Mouse (Mus musculus): ENCODE measurements around the gene Tnfsf9. TPM values are rescaled to one million over a fixed set of nuclear protein-coding genes. Genes with fewer than 3 reads are reported as not detected.

The Tnfsf9 gene
- polyA plus RNA-seq, 1 experiment from 2014 or later, result 11.3 TPM

- Histone ChIP-seq H3K9me3 (no peaks in the 10 kb centered on the region), H3K27me3 (peaks cover 4% of the 10 kb centered on the region; the same call in 1 of the 2 replicates), H3K27ac (no peak overlapping the region), H3K4me3 (replicated peaks) (no peak overlapping the region), H3K36me3 (no peaks in the 10 kb centered on the region), H3K9ac (replicated peaks) (no peak overlapping the region), H3K4me1 (replicated peaks) (no peaks in the 10 kb centered on the region), H3K4me2 (no peak overlapping the region)
- ATAC-seq (ENCODE audit: insufficient number of reproducible peaks, insufficient read depth, low FRiP score, low TSS enrichment, low read depth), result no peak
- WGBS, result 73% methylated on average over 3 of the region's 3 CpGs
Measured at GRCm38 (mm10) chr17:57135635-57136034, 30.5 kb downstream of the Tnfsf9 start.

- Histone ChIP-seq H3K9ac (replicated peaks) (no peak overlapping the region), H3K9me3 (no peaks in the 10 kb centered on the region), H3K4me3 (replicated peaks) (no peak overlapping the region), H3K4me2 (no peak overlapping the region), H3K27ac (no peak overlapping the region), H3K27me3 (peaks cover 15% of the 10 kb centered on the region; the same call in 1 of the 2 replicates), H3K4me1 (replicated peaks) (no peaks in the 10 kb centered on the region), H3K36me3 (no peaks in the 10 kb centered on the region)
- ATAC-seq (ENCODE audit: insufficient number of reproducible peaks, insufficient read depth, low FRiP score, low TSS enrichment, low read depth), result no peak
- 82% methylated on average over 4 of the region's 4 CpGs for WGBS
Measured at GRCm38 (mm10) chr17:57138676-57139075, 33.6 kb downstream of the Tnfsf9 start.

GRCm38 (mm10) chr17:57139708-57140107 lies 34.6 kb downstream of the Tnfsf9 start:
- Histone ChIP-seq H3K9ac (replicated peaks) (no peak overlapping the region), H3K27ac (no peak overlapping the region), H3K4me2 (no peak overlapping the region), H3K9me3 (no peaks in the 10 kb centered on the region), H3K4me1 (replicated peaks) (no peaks in the 10 kb centered on the region), H3K27me3 (peaks cover 13% of the 10 kb centered on the region; the same call in 1 of the 2 replicates), H3K36me3 (no peaks in the 10 kb centered on the region), H3K4me3 (replicated peaks) (no peak overlapping the region)
- ATAC-seq (ENCODE audit: insufficient number of reproducible peaks, insufficient read depth, low FRiP score, low TSS enrichment, low read depth), result no peak
- 81% methylated on average over 3 of the region's 3 CpGs for WGBS

GRCm38 (mm10) chr17:57143704-57144103 lies 38.6 kb downstream of the Tnfsf9 start:
- no peak overlapping the region for H3K9ac ChIP-seq (replicated peaks)
- 77% methylated on average over 3 of the region's 3 CpGs for WGBS
- H3K27me3 ChIP-seq, result peaks cover 44% of the 10 kb centered on the region
- no peaks in the 10 kb centered on the region for H3K36me3 ChIP-seq
- no peaks in the 10 kb centered on the region for H3K9me3 ChIP-seq
- no peak for ATAC-seq (ENCODE audit: insufficient number of reproducible peaks, insufficient read depth, low FRiP score, low TSS enrichment, low read depth)
- no peak overlapping the region for H3K4me3 ChIP-seq (replicated peaks)
- no peak overlapping the region for H3K4me2 ChIP-seq
- no peaks in the 10 kb centered on the region for H3K4me1 ChIP-seq (replicated peaks)
- H3K27ac ChIP-seq, result no peak overlapping the region

- peaks cover 58% of the 10 kb centered on the region for H3K27me3 ChIP-seq
- H3K4me1 ChIP-seq (replicated peaks), result peaks cover 5% of the 10 kb centered on the region; the same call in 1 of the 2 replicates
- H3K4me3 ChIP-seq (replicated peaks), result no peak overlapping the region
- no peaks in the 10 kb centered on the region for H3K9me3 ChIP-seq
- no peak overlapping the region for H3K9ac ChIP-seq (replicated peaks)
- ATAC-seq (ENCODE audit: insufficient number of reproducible peaks, insufficient read depth, low FRiP score, low TSS enrichment, low read depth), result no peak
- H3K36me3 ChIP-seq, result no peaks in the 10 kb centered on the region
- 62% methylated on average over 1 of the region's 1 CpGs for WGBS
- H3K27ac ChIP-seq, result no peak overlapping the region
- H3K4me2 ChIP-seq, result no peak overlapping the region
Measured at GRCm38 (mm10) chr17:57145115-57145514, 40.0 kb downstream of the Tnfsf9 start.

- Histone ChIP-seq H3K9me3 (no peaks in the 10 kb centered on the region), H3K36me3 (no peaks in the 10 kb centered on the region), H3K9ac (replicated peaks) (no peak overlapping the region), H3K4me3 (replicated peaks) (no peak overlapping the region), H3K27ac (no peak overlapping the region), H3K27me3 (peaks cover 62% of the 10 kb centered on the region), H3K4me1 (replicated peaks) (peaks cover 5% of the 10 kb centered on the region; the same call in 1 of the 2 replicates), H3K4me2 (no peak overlapping the region)
- ATAC-seq (ENCODE audit: insufficient number of reproducible peaks, insufficient read depth, low FRiP score, low TSS enrichment, low read depth), result no peak
- WGBS, result 63% methylated on average over 4 of the region's 4 CpGs
Measured at GRCm38 (mm10) chr17:57148343-57148742, 43.2 kb downstream of the Tnfsf9 start.

- 3% methylated on average over 39 of the region's 39 CpGs for WGBS
- Histone ChIP-seq H3K9me3 (no peaks in the 10 kb centered on the region), H3K4me2 (peak within 1 kb of the TSS; percentile 59), H3K4me1 (replicated peaks) (peaks cover 5% of the 10 kb centered on the region; the same call in 1 of the 2 replicates), H3K4me3 (replicated peaks) (peak within 1 kb of the TSS; percentile 37), H3K36me3 (no peaks in the 10 kb centered on the region), H3K9ac (replicated peaks) (peak within 1 kb of the TSS; percentile 53; the same call in 1 of the 2 replicates), H3K27me3 (peaks cover 57% of the 10 kb centered on the region), H3K27ac (no peak within 1 kb of the TSS)
- no peak for ATAC-seq (ENCODE audit: insufficient number of reproducible peaks, insufficient read depth, low FRiP score, low TSS enrichment, low read depth)
Measured at GRCm38 (mm10) chr17:57148994-57149803, 44.1 kb downstream of the Tnfsf9 start, which contains the start of gene Cd70. TSS of gene Cd70 (minus strand) at chr17:57149777.

- Histone ChIP-seq H3K4me1 (replicated peaks) (peaks cover 5% of the 10 kb centered on the region; the same call in 1 of the 2 replicates), H3K4me3 (replicated peaks) (no peak overlapping the region), H3K4me2 (no peak overlapping the region), H3K36me3 (no peaks in the 10 kb centered on the region), H3K9me3 (no peaks in the 10 kb centered on the region), H3K27ac (no peak overlapping the region), H3K27me3 (peaks cover 33% of the 10 kb centered on the region), H3K9ac (replicated peaks) (no peak overlapping the region)
- no peak for ATAC-seq (ENCODE audit: insufficient number of reproducible peaks, insufficient read depth, low FRiP score, low TSS enrichment, low read depth)
- 92% methylated on average over 6 of the region's 6 CpGs for WGBS
Measured at GRCm38 (mm10) chr17:57153006-57153405, 47.9 kb downstream of the Tnfsf9 start.

GRCm38 (mm10) chr17:57153787-57154186 lies 48.7 kb downstream of the Tnfsf9 start:
- no peak for ATAC-seq (ENCODE audit: insufficient number of reproducible peaks, insufficient read depth, low FRiP score, low TSS enrichment, low read depth)
- H3K4me1 ChIP-seq (replicated peaks), result peaks cover 5% of the 10 kb centered on the region; the same call in 1 of the 2 replicates

More at GRCm38 (mm10) chr17:57153787-57154186, 48.7 kb downstream of the Tnfsf9 start:
- Histone ChIP-seq H3K4me2 (no peak overlapping the region), H3K9me3 (no peaks in the 10 kb centered on the region), H3K36me3 (no peaks in the 10 kb centered on the region), H3K27me3 (peaks cover 25% of the 10 kb centered on the region), H3K4me3 (replicated peaks) (no peak overlapping the region), H3K27ac (no peak overlapping the region), H3K9ac (replicated peaks) (no peak overlapping the region)
- WGBS, result 87% methylated on average over 4 of the region's 4 CpGs

All from limb, embryonic 12.5 days (tissue).